Mouse (Mus musculus): ENCODE data around the gene Krtap4-7.
"Not testable (repeated sequence)": the region's sequence is repeated elsewhere in the genome, so short reads cannot be mapped to it uniquely, and the experiment has no call there.

Gene Krtap4-7

DNA sequence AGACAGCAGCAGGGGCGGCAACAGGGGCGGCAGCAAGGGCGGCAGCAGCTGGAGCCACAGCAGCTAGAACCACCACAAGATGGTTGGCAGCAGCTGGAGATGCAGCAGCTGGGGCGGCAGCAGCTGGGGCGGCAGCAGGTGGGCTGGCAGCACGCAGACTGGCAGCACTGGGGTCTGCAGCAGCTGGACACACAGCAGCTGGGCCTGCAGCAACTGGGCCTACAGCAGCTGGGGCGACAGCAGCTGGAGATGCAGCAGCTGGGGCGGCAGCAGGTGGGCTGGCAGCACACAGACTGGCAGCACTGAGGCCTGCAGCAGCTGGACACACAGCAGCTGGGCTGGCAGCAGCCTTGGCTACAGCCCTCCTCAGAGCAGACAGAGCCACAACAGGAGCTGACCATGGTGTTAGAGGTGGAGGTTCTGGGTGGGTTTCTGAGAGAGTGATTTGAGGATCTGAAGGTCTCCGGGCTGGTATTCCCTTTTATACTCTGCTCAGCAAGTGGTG is at the start of gene Krtap4-7:
TSS of gene Krtap4-7 (minus strand) at position 455 of the 505 bp plus-strand sequence.
- not testable (repeated sequence) for DNase-seq (ENCODE audit: low spot score)

DNA sequence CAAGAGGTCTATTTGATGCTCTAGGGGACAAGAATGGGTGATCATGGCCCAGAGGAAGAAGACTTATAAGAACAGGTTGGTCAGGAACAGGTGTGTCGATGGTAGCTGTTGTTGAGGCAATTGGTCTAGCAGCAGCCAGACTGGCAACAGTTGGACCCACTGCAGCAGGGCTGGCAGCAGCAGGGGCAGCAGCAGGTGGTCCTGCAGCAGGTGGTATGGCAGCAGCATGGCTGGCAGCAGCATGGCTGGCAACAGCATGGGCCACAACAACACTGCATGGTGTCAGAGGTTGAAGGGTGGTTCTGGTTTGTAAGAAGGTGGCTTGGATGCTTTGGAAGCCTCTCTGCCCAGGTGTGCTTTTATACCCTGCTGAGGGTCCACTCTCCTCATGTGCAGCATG is 46.6 kb upstream of the Krtap4-7 start, which contains the start of gene Gm14190:
TSS of gene Gm14190 (minus strand) at position 278 of the 400 bp plus-strand sequence.
- no peak for DNase-seq (ENCODE audit: low spot score)

- not testable (repeated sequence) for DNase-seq (ENCODE audit: low spot score)
Observed at GRCm38 (mm10) chr11:99685235-99685634, 41.3 kb upstream of the Krtap4-7 start.

DNA sequence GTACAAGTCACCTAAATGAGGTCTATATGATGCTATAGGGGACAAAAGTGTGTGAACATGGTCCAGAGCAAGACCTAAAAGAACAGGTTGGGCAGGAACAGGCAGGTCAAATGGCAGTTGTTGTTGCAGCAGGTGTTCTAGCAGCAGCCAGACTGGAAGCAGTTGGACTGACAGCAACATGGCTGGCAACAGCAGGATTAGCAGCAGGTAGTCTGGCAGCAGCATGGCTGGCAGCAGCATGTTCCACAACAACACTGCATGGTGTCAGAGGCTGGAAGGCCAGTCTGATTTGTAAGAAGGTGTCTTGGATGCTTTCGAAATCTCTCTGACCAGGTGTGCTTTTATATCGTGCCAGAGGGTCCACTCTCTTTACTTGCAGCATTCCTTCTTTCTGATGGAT is 39.6 kb upstream of the Krtap4-7 start:
- DNase-seq (ENCODE audit: low spot score) = no peak

- DNase-seq (ENCODE audit: low spot score) = no peak
Observed at GRCm38 (mm10) chr11:99665860-99666259, 22.0 kb upstream of the Krtap4-7 start, which contains the start of gene Krtap4-6. Gene Krtap4-6 (minus strand): TSS chr11:99665960.

- DNase-seq (ENCODE audit: low spot score) = no peak
Observed at GRCm38 (mm10) chr11:99662802-99663201, 18.9 kb upstream of the Krtap4-7 start.

DNA sequence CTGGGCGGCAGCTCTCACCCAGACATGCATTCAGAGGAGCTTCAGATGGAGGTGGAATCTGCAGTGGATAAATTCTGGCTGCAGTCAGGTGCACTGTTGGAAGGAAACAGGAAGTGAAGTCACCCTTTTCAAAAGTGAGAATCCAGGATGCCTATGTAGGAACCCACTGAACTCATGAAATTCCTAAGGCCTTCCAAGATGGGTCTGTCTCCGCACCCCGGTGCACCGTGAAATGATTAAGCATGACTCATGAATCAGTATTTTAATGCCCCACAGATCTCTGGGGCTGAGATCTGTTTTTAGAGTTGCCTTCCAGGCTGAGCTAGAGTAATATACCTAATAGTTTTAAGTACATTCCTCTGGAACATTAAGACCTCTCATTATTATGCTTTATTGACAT is 15.4 kb upstream of the Krtap4-7 start:
- no peak for DNase-seq (ENCODE audit: low spot score)

- DNase-seq (ENCODE audit: low spot score) = not testable (repeated sequence)
Observed at GRCm38 (mm10) chr11:99658467-99659010, 14.7 kb upstream of the Krtap4-7 start, which contains the start of gene Gm11563. Gene Gm11563 (minus strand): TSS chr11:99658960.

GRCm38 (mm10) chr11:99657051-99657450 is 13.2 kb upstream of the Krtap4-7 start:
- DNase-seq (ENCODE audit: low spot score) = no peak

- no peak for DNase-seq (ENCODE audit: low spot score)
Observed at GRCm38 (mm10) chr11:99650136-99650535, 6.2 kb upstream of the Krtap4-7 start, which contains the start of gene Gm11555. Gene Gm11555 (minus strand): TSS chr11:99650236.

DNA sequence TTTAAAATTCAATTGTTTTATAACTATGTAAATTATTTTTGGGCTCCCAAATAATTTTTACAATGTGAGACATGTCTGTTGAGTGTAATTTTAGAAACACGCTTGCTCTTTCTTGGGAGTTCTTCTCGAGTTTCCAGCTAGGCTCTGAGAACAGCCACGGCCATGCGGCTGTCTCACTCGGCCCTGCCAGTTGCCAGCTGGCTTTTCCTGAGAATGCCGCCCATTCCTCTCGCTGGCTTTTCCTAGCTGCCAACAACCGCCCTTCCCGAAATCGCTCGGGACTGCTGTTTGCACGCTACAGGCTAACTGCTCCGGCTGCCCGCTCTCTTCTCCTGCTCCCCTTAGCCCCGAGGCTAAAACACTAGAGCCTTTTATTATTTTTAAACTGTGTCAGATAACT is 2.6 kb upstream of the Krtap4-7 start:
- DNase-seq (ENCODE audit: low spot score) = no peak

DNA sequence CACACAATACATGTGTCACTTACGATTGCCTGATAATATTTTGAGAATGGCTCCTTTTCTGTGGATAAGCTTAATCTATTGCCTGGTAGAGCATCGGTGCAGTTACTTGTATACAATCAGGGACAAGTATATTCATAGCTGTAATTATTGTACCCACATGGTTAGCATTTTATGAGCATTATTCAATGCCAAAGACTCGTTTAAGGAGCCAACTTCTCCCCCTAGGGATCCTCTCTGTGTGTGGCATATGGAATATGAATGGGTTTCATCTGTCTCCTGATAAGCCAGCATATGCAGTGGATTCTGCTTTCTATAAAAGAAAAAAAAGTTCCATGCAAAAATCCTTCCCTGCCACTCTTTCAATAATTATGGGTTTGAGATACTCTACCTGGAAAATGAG is 462 bp upstream of the Krtap4-7 start:
- DNase-seq (ENCODE audit: low spot score) = no peak

DNA sequence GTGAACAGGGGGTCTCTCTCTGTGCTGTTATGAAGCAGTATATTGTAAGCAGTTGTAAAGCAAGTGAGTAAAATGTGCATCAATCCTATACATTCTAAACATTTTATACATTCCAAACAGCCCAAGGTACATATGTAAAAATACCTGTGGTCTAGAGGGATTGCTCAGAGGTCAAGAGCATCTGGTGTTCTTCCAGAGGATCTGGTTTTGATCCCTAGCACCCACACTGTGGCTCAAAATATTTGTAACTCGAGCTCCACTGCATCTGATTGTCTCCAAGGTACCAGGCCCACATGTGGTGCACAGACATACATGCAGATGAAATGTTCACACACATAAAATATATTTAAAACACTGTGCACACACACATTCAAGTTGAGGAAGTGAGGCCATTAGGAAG is 3.0 kb downstream of the Krtap4-7 start:
- no peak for DNase-seq (ENCODE audit: low spot score)

DNA sequence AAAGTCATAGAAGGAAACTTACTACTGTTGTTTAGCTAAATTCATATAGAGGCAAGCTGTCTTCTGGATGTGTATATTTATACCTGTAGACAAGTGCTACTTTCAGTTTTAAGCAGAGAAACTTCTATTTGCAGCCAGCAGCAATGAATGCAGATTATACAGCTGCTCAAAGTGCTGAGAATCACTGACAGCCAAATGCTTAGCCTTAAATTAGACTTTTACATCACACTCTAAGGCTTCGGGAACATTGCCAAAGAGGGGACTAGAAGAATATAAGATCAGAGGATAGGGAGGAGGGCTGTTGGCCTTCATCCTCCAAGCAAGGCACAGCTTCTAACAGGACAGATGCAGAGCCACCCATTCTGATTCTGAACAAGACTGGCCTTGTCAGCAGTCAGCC is 6.8 kb downstream of the Krtap4-7 start:
- no peak for DNase-seq (ENCODE audit: low spot score)

DNA sequence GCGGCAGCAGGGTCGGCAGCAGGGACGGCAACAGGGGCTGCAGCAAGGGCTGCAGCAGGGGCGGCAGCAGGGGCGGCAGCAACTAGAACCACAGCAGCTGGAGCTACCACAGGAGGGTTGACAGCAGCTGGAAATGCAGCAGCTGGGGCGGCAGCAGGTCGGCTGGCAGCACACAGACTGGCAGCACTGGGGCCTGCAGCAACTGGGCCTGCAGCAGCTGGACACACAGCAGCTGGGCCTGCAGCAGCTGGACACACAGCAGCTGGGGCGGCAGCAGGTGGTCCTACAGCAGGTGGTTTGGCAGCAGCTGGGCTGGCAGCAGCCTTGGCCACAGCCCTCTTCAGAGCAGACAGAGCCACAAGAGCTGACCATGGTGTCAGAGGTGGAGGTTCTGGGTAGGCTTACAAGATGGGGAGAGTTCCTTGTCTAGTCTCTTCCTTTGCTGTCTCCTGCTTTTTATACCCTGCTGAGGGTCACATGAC is 9.2 kb downstream of the Krtap4-7 start, which contains the start of gene Krtap4-2:
TSS of gene Krtap4-2 (minus strand) at position 432 of the 482 bp plus-strand sequence.
- no peak for DNase-seq (ENCODE audit: low spot score)

- no peak for DNase-seq (ENCODE audit: low spot score)
Observed at GRCm38 (mm10) chr11:99633293-99633692, 10.6 kb downstream of the Krtap4-7 start.

GRCm38 (mm10) chr11:99630890-99631289 is 13.0 kb downstream of the Krtap4-7 start:
- DNase-seq (ENCODE audit: low spot score) = no peak

- DNase-seq (ENCODE audit: low spot score) = no peak
Observed at GRCm38 (mm10) chr11:99628138-99628537, 15.8 kb downstream of the Krtap4-7 start, which contains the start of gene Krtap4-1. Gene Krtap4-1 (minus strand): TSS chr11:99628238.

DNA sequence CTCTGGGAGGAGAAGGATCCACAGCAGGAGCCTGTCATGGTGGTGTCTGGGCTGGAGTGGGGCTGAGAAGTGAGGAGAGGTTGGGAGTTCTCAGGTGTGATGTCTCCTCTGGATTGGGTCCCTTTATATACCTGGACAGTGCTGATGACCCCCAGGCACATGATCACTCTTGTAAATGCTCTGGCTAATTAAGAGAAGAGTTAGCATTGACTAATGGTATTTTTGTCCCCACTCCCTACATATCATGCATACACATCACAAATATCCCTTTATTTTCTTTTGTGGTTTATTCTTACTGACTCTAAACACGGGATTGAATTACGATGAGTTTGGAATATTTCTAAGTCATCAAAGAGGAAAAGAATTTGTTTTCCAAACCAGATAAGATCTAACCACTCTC is 23.6 kb downstream of the Krtap4-7 start, which contains the start of gene Gm11562:
TSS of gene Gm11562 (minus strand) at position 101 of the 400 bp plus-strand sequence.
- no peak for DNase-seq (ENCODE audit: low spot score)

- no peak for DNase-seq (ENCODE audit: low spot score)
Observed at GRCm38 (mm10) chr11:99614796-99615363, 29.0 kb downstream of the Krtap4-7 start, which contains the start of gene Krtap2-4. Gene Krtap2-4 (minus strand): TSS chr11:99614846.

- not testable (repeated sequence) for DNase-seq (ENCODE audit: low spot score)
Observed at GRCm38 (mm10) chr11:99610089-99610488, 33.8 kb downstream of the Krtap4-7 start, which contains the start of gene Gm11937. Gene Gm11937 (minus strand): TSS chr11:99610189.

- DNase-seq (ENCODE audit: low spot score) = no peak
Observed at GRCm38 (mm10) chr11:99609126-99609525, 34.8 kb downstream of the Krtap4-7 start.

GRCm38 (mm10) chr11:99603208-99603607 is 40.7 kb downstream of the Krtap4-7 start, which contains the start of gene Gm11938:
Gene Gm11938 (minus strand): TSS chr11:99603308.
- not testable (repeated sequence) for DNase-seq (ENCODE audit: low spot score)

Data from retina, embryonic 14.5 days (tissue).